Mouse (Mus musculus) thymus, adult 2 months (tissue): ENCODE data around the gene Sfpq.
"Not testable (repeated sequence)": the region's sequence is repeated elsewhere in the genome, so short reads cannot be mapped to it uniquely, and the experiment has no call there.

ENCODE experiments used
- CTCF ChIP-seq: fragments of 200-500 bp; IDR thresholded peaks from 2 replicates; pipeline ENCODE4 v1.5.1; 2012; ENCODE audit warnings: mild to moderate bottlenecking, control low read depth, low read length, moderate library complexity, borderline replicate concordance; ENCODE audit not compliant: control insufficient read depth, poor library complexity, insufficient read depth; ENCODE audit errors: extremely low read depth
- POLR2A ChIP-seq: fragments of 200-500 bp; IDR thresholded peaks from 2 replicates; pipeline ENCODE4 v1.6.1; 2012; ENCODE audit warnings: mild to moderate bottlenecking, low read length, control low read depth, moderate library complexity; ENCODE audit not compliant: control insufficient read depth, poor library complexity, insufficient read depth; ENCODE audit errors: extremely low read depth

DNA sequence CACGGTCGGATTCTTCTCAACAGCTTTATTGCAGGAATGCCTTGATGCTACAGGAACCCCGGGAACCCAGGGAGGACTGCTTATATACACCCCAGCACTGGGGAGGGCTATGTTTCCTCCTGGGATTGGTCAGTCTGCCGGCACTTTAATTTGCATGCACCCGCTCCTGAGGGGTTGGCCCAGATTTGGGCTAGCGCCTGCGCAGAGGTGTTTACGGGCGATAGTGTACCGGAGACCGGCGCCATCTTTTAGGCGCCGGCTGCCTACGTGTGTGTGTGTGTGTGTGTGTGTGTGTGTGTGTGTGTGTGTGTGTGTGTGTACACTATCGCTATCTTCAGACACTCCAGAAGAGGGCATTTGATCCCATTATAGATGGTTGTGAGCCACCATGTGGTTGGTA lies 21.8 kb upstream of the Sfpq start:
- TF ChIP-seq CTCF, POLR2A: not testable (repeated sequence)
